Mouse (Mus musculus): ENCODE results near the gene Stx16. TPM values are rescaled to one million over a fixed set of nuclear protein-coding genes. Genes with fewer than 3 reads are reported as not detected.

Stx16 gene
- 6.1 and 7.5 TPM in 2 replicates for polyA plus RNA-seq (2021; fragmentation: Nextera tagmentation)
- long read RNA-seq, experiment 1, partial matches to known transcripts = 2 of 10 reads
- long read RNA-seq, experiment 1, other reads (novel, unspliced or antisense) = 8 of 10 reads
- long read RNA-seq, experiment 2, partial matches to known transcripts = 4 of 43 reads
- long read RNA-seq, experiment 2, other reads (novel, unspliced or antisense) = 39 of 43 reads

GRCm38 (mm10) chr2:174075673-174076432, at the start of gene Stx16:
Gene Stx16, plus strand, starts transcription at chr2:174076308.

GRCm38 (mm10) chr2:174109991-174110782, 34.1 kb downstream of the Stx16 start, which contains the start of gene Npepl1:
Gene Npepl1, plus strand, starts transcription at chr2:174110349.

Other genes starting within 250 kb of the Stx16 start
- 3.0 and 3.7 TPM in 2 replicates for gene Npepl1, start 34.0 kb downstream of the Stx16 start, polyA plus RNA-seq (2021; fragmentation: Nextera tagmentation)
- 511 and 534 TPM in 2 replicates for gene Gnas, start 208.0 kb downstream of the Stx16 start, polyA plus RNA-seq (2021; fragmentation: Nextera tagmentation)

Measured in layer of hippocampus, adult 6 months (tissue).